Mouse (Mus musculus) cerebellum, adult 9-10 months (tissue): ENCODE results near the gene Dhodh.

Source experiments
- DNase-seq: peaks from one replicate; pipeline ENCODE4 v3.0.0; 2022

Dhodh gene

DNA sequence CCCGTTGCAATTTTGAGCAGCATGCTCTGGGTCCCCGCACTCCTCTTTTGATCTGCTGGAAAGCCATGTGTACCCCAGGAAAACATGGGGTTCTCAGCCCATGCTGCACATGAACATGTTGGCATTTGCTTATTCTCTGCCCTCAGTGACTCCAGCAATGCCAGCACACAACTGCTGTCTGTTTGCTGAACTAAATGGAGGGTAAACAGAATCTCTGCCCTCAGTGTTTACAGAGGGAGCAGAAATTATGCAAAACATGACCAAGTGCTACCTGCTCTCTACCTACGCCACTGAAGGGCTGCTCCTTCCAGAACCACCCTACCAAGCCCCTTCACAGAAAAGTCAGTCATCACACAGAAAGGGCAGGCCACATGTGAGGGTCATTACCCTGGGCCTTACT, 23.6 kb downstream of the Dhodh start:
- DNase-seq, result no peak

DNA sequence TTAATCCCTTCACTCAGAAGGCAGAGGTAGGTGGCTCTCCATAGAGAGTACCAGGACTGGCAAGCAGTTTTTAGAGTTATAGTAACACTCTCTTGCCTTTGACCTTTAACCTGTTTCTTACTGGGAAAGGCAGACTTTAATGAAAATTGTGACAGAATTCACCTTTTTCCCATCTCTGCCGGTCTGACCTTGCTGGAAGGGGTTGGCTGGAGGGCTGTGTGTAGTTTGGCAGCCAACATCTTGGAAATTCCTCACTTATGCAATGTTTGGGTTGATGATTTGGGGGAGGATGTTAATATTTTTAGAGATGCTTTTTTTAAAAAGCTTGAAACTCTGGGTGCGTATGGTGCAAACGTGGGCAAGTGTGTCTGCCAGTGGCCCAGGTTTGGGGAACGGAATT, 24.2 kb downstream of the Dhodh start:
- no peak for DNase-seq

GRCm38 (mm10) chr8:109578900-109579301, 29.6 kb downstream of the Dhodh start, which contains the start of gene Hp:
Gene Hp, minus strand, starts transcription at chr8:109579172.
- DNase-seq, result no peak

DNA sequence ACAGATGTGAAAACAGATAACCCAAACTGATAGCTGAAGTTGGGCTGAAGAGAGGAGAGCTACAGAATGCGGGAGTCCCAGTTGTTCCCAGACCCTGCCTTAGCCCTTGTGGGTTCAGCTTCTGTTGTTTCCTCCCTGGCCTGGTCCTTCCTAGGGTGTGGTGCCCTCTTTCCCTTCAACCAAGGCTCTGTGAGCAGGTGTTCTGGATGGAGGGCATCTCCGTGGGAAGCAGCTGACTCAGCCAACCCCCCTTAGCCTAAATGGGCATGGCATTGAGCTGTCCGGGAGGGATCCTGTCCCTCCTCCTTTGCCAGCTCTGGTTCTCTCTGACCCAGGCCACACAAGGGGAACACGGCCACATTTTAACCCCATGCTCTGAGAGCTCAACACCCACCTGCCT, 32.2 kb downstream of the Dhodh start:
- DNase-seq, result no peak

DNA sequence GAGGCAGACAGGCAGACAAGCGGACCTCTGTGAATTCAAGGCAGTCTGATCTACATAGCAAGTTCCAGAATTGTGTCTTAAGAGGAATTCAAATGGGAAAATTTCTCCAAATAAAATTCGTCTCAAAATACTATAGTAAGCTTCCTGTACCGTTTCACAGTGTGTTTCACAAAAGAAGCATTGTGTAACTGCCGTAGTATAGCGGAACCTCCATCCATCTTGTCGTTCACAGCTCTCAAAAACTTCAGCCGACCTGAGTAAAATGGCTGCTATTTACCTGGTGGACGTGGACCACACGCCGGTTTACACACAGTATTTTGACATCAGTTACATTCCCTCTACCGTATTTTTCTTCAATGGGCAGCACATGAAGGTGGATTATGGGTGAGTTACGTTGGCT, 37.3 kb downstream of the Dhodh start:
- no peak for DNase-seq

GRCm38 (mm10) chr8:109565498-109566333, 42.8 kb downstream of the Dhodh start, which contains the start of the genes Dhx38 and Txnl4b:
Gene Dhx38, minus strand, starts transcription at chr8:109565861.
Gene Txnl4b, plus strand, starts transcription at chr8:109565892.
- DNase-seq, result peak; percentile 100

GRCm38 (mm10) chr8:109564766-109565165, 43.7 kb downstream of the Dhodh start:
- no peak for DNase-seq

DNA sequence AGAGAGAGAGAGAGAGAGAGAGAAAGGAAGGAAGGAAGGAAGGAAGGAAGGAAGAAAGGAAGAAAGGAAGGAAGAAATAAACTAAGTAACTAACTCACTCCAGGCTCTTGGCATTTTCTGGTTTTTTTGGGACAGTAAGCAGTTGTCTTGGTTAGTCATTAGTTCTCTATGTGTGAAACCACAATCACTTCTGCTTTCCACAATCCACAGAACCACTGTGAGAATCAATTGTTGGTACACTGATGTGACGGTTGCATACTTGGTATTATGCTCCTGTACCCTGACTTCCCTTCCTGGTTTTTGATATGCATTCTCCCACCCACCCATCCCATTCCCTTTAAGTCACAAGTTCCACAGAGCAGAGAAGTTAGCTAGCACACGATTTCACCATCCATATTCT, 44.6 kb downstream of the Dhodh start:
- no peak for DNase-seq

- DNase-seq, result no peak
These were observed 56.8 kb downstream of the Dhodh start for GRCm38 (mm10) chr8:109551663-109552062.

GRCm38 (mm10) chr8:109544049-109544448, 64.4 kb downstream of the Dhodh start:
- DNase-seq, result no peak

DNA sequence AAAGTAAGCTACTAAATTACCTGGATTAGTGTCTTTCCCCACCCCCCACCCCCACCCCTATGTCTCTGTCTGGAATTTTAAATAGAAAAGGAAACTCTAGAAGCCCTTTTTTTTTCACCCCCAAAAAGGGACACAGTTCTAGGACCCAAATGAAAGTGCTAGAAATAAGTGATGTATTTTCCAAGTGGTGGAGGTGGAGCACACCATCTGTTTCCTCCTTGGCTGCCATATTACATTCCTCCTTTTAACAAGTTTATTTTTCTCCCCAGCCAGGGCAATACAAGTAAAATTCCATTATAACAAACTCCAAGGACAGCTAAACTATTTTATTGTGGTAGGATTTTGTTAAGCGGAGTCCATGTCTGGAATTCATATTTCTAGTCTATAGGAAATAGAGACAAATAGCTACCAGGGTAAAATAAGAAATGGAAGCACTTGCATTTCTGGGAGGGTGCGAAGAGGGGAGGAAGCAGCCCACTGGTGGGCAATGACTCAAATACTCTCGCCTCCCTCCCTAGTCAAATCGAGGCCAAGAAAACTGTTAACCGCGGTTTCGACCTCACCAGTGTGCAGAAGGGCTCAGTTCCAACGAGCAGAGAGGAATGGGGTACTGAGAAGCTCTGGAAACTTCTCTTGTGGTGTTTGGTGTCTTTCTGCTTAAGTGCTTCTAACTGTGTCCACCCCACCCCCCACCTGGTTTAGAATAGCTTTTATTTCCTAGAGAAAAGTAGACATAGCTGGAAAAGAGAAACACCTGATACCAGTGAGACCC, 65.5 kb downstream of the Dhodh start:
- DNase-seq, result no peak

DNA sequence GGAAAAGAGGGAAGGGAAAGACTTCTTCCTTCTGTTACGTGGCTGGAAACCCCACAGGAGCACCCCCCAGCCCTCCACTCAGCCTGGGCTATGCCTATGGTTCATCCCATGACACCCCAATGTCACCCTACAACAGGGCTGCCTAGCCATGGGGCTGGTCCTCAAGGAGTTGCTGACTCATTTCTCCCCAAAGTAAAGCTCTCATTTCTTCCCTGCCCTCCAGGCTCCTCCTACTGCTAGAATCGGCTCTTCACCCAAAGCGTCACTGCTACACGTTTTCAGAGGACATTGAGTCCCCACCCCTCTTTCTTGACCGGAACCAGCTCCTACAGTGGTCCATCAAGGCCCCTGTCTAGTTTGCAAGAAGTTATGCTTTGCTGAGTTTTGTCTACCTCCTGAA, 66.3 kb downstream of the Dhodh start:
- no peak for DNase-seq
